Mouse (Mus musculus): ENCODE measurements around the gene Kif6. TPM values are rescaled to one million over a fixed set of nuclear protein-coding genes. Genes with fewer than 3 reads are reported as not detected.

The Kif6 gene
- polyA plus RNA-seq, 1 experiment, result not detected

DNA sequence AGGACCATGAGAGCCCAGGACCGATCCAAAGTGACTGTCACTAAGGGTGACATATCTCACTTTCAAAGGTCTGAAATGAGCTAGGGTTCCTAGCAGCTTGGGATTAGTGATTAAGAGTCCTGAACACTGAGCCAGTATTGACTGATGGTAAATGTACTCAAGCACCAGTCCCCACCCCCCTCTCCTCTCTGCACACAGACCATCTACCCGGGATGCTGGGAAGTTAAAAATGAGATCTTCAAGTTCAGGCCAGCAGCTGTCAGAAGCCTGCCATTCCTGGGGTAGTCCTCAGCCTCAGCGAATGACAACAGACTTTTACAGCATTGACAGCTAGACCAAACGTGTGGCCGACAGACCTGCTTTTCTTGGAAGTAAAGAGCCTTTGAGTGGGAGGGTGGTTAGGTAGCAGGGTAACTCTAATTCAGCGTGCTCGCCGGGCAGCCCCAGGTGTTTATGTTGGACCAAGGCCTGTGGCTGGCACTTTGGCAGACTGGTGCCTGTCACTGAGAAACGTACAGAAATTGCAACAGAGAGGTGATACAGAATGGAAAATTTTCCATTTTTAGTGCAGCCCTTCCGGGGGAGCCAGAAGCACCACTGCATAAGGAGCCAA, 156.9 kb downstream of the Kif6 start:
- H3K4me1 ChIP-seq (ENCODE audit: control insufficient read depth, insufficient read depth, low read length), result no peaks in the 10 kb centered on the region

GRCm38 (mm10) chr17:49777115-49777839, 162.3 kb downstream of the Kif6 start:
- no peak overlapping the region for H3K27ac ChIP-seq (ENCODE audit: insufficient read depth, low read depth, low read length)
- no peak overlapping the region for H3K4me3 ChIP-seq (ENCODE audit: insufficient read depth, low read length)
- no peaks in the 10 kb centered on the region for H3K4me1 ChIP-seq (ENCODE audit: control insufficient read depth, insufficient read depth, low read length)
- TF ChIP-seq CTCF (IDR thresholded peaks at IDR 0.05; ENCODE audit: low read depth, low read length) (no peak), POLR2A (IDR thresholded peaks at IDR 0.05; ENCODE audit: borderline replicate concordance, low read depth, low read length) (no peak)

More for the DNA sequence above, 156.9 kb downstream of the Kif6 start:
- TF ChIP-seq CTCF (IDR thresholded peaks at IDR 0.05; ENCODE audit: low read depth, low read length), result no peak
- H3K27ac ChIP-seq (ENCODE audit: insufficient read depth, low read depth, low read length), result no peak overlapping the region
- H3K4me3 ChIP-seq (ENCODE audit: insufficient read depth, low read length), result no peak overlapping the region

DNA sequence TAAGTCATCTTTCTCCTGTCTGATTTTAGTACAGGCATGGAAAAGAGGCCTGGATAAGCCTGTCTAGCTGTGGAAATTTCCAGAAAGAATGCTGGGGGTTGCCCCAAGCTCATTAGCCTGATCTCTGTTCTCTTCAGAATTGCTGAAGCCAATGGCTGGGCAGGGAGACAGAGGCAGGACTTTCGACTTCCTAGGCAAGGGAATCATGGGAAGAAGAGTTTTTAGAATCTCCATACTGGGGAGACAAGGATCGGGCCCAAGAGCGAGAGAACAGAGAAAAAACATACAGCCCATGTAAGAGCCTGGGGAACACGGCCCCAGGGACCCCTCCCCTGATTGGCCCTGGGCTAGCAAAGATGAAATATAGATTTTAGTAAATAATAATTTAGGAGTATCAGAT, 164.1 kb downstream of the Kif6 start:
- TF ChIP-seq CTCF (IDR thresholded peaks at IDR 0.05; ENCODE audit: low read depth, low read length), result no peak
- TF ChIP-seq POLR2A (IDR thresholded peaks at IDR 0.05; ENCODE audit: borderline replicate concordance, low read depth, low read length), result no peak
- Histone ChIP-seq H3K4me1 (ENCODE audit: control insufficient read depth, insufficient read depth, low read length) (no peaks in the 10 kb centered on the region), H3K27ac (ENCODE audit: insufficient read depth, low read depth, low read length) (no peak overlapping the region), H3K4me3 (ENCODE audit: insufficient read depth, low read length) (no peak overlapping the region)

- TF ChIP-seq POLR2A (IDR thresholded peaks at IDR 0.05; ENCODE audit: borderline replicate concordance, low read depth, low read length) (no peak), CTCF (IDR thresholded peaks at IDR 0.05; ENCODE audit: low read depth, low read length) (no peak)
- Histone ChIP-seq H3K4me3 (ENCODE audit: insufficient read depth, low read length) (no peak overlapping the region), H3K4me1 (ENCODE audit: control insufficient read depth, insufficient read depth, low read length) (no peaks in the 10 kb centered on the region), H3K27ac (ENCODE audit: insufficient read depth, low read depth, low read length) (no peak overlapping the region)
Measured at GRCm38 (mm10) chr17:49779576-49779975, 164.6 kb downstream of the Kif6 start.

DNA sequence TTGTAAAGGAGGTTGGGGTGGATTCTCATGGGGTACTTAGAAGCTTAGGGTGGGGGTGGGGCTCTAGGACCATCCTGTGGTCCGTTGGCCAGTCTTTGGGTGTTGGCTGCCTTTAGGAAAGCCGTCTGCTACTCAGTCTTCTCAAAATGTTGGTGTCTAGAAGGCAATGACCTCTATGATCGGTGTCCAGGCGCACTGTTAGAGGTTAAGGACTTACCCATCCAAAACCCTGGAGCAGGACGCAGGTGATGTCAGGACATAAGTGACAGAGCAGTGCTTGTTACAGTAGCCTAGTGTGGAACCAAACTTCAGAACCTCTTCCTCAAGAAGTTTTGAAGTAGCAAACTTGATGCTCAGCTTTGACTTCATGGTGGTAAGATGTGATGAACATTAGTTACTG, 170.9 kb downstream of the Kif6 start:
- no peak overlapping the region for H3K27ac ChIP-seq (ENCODE audit: insufficient read depth, low read depth, low read length)
- H3K4me3 ChIP-seq (ENCODE audit: insufficient read depth, low read length), result no peak overlapping the region
- TF ChIP-seq POLR2A (IDR thresholded peaks at IDR 0.05; ENCODE audit: borderline replicate concordance, low read depth, low read length) (no peak), CTCF (IDR thresholded peaks at IDR 0.05; ENCODE audit: low read depth, low read length) (no peak)
- no peaks in the 10 kb centered on the region for H3K4me1 ChIP-seq (ENCODE audit: control insufficient read depth, insufficient read depth, low read length)

DNA sequence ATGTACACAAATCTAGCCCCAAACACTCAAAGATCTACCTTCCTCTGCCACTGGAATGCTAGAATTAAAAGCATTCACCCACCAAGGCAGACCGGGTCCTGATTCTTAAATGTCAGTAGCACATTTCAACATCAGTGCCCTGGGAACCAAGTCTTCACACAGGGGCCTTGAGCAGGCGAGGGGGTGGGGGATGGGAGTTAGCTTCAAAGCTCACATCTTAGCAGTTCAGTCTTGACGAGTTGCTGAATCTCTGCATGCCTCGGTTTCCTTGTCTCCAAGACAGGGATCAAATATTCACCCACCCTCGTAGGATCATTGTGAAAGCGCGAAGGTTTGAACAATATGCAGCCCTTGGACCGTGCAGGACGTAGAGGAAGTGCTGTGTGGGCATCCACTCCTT, 172.4 kb downstream of the Kif6 start:
- Histone ChIP-seq H3K4me1 (ENCODE audit: control insufficient read depth, insufficient read depth, low read length) (no peaks in the 10 kb centered on the region), H3K4me3 (ENCODE audit: insufficient read depth, low read length) (no peak overlapping the region), H3K27ac (ENCODE audit: insufficient read depth, low read depth, low read length) (no peak overlapping the region)
- TF ChIP-seq CTCF (IDR thresholded peaks at IDR 0.05; ENCODE audit: low read depth, low read length), result no peak
- no peak for TF ChIP-seq POLR2A (IDR thresholded peaks at IDR 0.05; ENCODE audit: borderline replicate concordance, low read depth, low read length)

DNA sequence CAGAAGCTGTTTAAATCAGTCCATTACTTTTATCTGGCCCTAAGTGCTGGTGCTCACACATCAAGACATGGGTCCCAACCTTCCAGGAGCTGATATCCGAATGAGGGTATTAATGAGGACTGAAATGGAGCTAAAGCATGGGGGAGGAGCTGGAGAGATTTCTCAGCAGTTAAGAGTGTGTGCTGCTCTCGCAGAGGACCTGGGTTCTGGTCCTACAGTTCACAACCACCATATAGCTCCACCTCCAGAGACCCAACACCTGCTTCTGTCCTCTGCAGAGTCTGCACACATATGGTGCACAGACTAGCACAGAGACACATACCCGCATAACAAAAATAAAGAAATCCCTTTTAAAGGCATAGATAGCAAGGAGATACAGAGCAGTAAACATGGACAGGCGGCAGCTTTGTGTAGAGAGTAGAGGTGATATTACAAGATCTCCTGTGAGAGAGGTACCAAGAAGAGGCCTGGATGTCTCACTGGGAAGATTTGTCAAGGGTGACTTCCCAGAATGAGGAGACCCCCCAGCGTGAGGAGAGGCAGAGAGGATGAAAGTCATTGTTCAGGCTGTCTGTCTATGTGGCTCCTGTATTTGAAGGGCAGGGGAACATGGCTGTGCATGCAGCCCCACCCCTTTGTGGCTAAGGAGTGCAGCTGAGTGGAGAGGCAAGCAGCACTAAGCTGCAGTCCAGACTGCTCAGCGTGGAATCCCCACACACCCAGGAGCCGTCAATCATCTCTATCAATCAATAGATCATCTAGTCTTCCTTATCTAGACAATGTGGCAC, 173.4 kb downstream of the Kif6 start:
- Histone ChIP-seq H3K27ac (ENCODE audit: insufficient read depth, low read depth, low read length) (no peak overlapping the region), H3K4me1 (ENCODE audit: control insufficient read depth, insufficient read depth, low read length) (no peaks in the 10 kb centered on the region), H3K4me3 (ENCODE audit: insufficient read depth, low read length) (no peak overlapping the region)
- TF ChIP-seq CTCF (IDR thresholded peaks at IDR 0.05; ENCODE audit: low read depth, low read length) (no peak), POLR2A (IDR thresholded peaks at IDR 0.05; ENCODE audit: borderline replicate concordance, low read depth, low read length) (no peak)

- Histone ChIP-seq H3K27ac (ENCODE audit: insufficient read depth, low read depth, low read length) (no peak overlapping the region), H3K4me1 (ENCODE audit: control insufficient read depth, insufficient read depth, low read length) (no peaks in the 10 kb centered on the region), H3K4me3 (ENCODE audit: insufficient read depth, low read length) (no peak overlapping the region)
- TF ChIP-seq CTCF (IDR thresholded peaks at IDR 0.05; ENCODE audit: low read depth, low read length), result no peak
- TF ChIP-seq POLR2A (IDR thresholded peaks at IDR 0.05; ENCODE audit: borderline replicate concordance, low read depth, low read length), result no peak
Measured at GRCm38 (mm10) chr17:49791546-49791945, 176.6 kb downstream of the Kif6 start.

- no peak overlapping the region for H3K4me3 ChIP-seq (ENCODE audit: insufficient read depth, low read length)
- TF ChIP-seq POLR2A (IDR thresholded peaks at IDR 0.05; ENCODE audit: borderline replicate concordance, low read depth, low read length) (no peak), CTCF (IDR thresholded peaks at IDR 0.05; ENCODE audit: low read depth, low read length) (no peak)
Measured at GRCm38 (mm10) chr17:49792217-49792743, 177.3 kb downstream of the Kif6 start.

DNA sequence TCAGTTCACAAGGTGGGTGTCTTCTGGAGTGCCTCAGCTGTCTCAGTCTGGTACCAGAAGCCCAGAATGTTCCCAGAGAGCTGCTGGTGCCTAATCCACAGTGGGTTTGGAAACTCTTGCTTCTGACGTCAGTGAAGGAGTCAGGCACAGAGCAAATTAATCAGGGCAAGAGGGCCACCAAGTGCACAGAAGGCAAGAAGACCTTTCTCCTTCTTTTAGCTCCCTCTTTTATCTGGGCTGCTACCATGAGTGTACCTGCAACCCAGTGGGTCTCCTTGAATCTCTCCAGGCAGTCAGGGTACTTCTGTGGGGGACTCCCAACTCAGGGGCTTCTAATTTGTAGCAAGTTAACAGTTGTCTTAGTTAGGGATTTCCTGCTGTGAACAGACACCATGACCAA, 178.0 kb downstream of the Kif6 start:
- no peak for TF ChIP-seq POLR2A (IDR thresholded peaks at IDR 0.05; ENCODE audit: borderline replicate concordance, low read depth, low read length)
- no peak for TF ChIP-seq CTCF (IDR thresholded peaks at IDR 0.05; ENCODE audit: low read depth, low read length)
- no peak overlapping the region for H3K27ac ChIP-seq (ENCODE audit: insufficient read depth, low read depth, low read length)
- H3K4me1 ChIP-seq (ENCODE audit: control insufficient read depth, insufficient read depth, low read length), result no peaks in the 10 kb centered on the region
- no peak overlapping the region for H3K4me3 ChIP-seq (ENCODE audit: insufficient read depth, low read length)

More at GRCm38 (mm10) chr17:49792217-49792743, 177.3 kb downstream of the Kif6 start:
- no peaks in the 10 kb centered on the region for H3K4me1 ChIP-seq (ENCODE audit: control insufficient read depth, insufficient read depth, low read length)
- no peak overlapping the region for H3K27ac ChIP-seq (ENCODE audit: insufficient read depth, low read depth, low read length)

All from bone marrow macrophage, adult 2 months (primary cell).